Comparison of ENCODE assay signal across 29 mouse cellular contexts in genomic region chr3:53224141-53224540, GRCm38 (mm10).
"Had no signal": no experiment of that assay in that cellular context is flagged by ENCODE, and none has a peak within 500 bp of the region (broad histone marks: within the 10 kb centered on the region; RNA-seq: fewer than 3 reads in every experiment).

No protein-coding gene starts in this region.

- H3K27ac ChIP-seq: heart, embryonic 13.5 days; heart, embryonic 15.5 days; hindbrain, embryonic 10.5 days; hindbrain, embryonic 12.5 days; hindbrain, embryonic 13.5 days; hindbrain, embryonic 14.5 days; hindbrain, embryonic 15.5 days; hindbrain, postnatal 0 days; intestine, embryonic 15.5 days; kidney, embryonic 15.5 days; kidney, postnatal 0 days; layer of hippocampus, adult 2 months; left cerebral cortex, adult 2 months had no signal

- H3K4me3 ChIP-seq: heart, embryonic 12.5 days; heart, embryonic 13.5 days; heart, embryonic 15.5 days; hindbrain, embryonic 10.5 days; hindbrain, embryonic 12.5 days; hindbrain, embryonic 13.5 days; hindbrain, embryonic 15.5 days; intestine, embryonic 15.5 days; kidney, embryonic 15.5 days; layer of hippocampus, adult 2 months; left cerebral cortex, adult 2 months had no signal

- DNase-seq: heart, postnatal 10 days; heart, postnatal 36 days; heart, postnatal 4 days; kidney, adult 11 months; kidney, adult 18-20 months; kidney, adult 2 months; kidney, adult 8-10 months; kidney, adult 9 months; kidney, postnatal 10 days; kidney, postnatal 14 days; kidney, postnatal 25 days; kidney, postnatal 36 days; kidney, postnatal 4 days; layer of hippocampus, adult 9-11 months; layer of hippocampus, postnatal 36 days had no signal
